Comparison of ENCODE assay signal across 27 mouse cellular contexts in the genomic region with DNA sequence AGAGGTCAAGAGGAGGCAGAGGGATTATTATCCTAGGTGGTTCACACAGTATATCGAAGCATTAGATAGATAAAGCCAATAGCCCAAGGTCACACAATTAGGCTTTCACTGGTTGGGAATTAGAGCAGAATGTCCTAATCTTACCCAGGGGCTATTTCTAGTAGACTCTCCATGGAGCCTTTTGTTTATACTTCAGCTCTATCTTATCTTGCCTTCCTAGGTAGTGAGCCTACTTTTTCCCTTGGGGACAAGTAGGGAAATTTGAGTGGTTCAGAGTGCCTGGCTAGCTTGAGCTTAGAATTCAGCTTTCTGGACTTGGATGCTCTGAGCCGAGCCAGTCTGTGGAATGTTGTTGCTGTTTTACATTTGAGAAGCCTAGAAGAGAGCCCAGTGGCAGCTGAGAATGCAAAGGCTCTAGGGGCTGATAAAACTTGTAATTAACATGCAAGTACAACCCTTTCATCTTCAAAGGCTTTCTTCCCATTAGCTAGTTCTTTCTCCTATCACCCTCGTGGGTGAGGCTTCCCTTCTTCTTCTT. TPM values are rescaled to one million over a fixed set of nuclear protein-coding genes. Genes with fewer than 3 reads are reported as not detected.
DNase-seq lines count a peak whose midpoint lies in the region; ATAC-seq and TF ChIP-seq lines count a peak whose summit lies in the region.
"Had no signal": no experiment of that assay in that cellular context is flagged by ENCODE, and none has a peak within 500 bp of the region (broad histone marks: within the 10 kb centered on the region; RNA-seq: fewer than 3 reads in every experiment).

No protein-coding gene starts in this region.

- TF ChIP-seq RAD21 in CH12.LX (IDR thresholded peaks at IDR 0.05; ENCODE audit: low read depth, low read length) = no peak

- no peak for TF ChIP-seq EP300 in CH12.LX (IDR thresholded peaks at IDR 0.05; ENCODE audit: low read length)

- no peaks in the 10 kb centered on the region for H3K9me3 ChIP-seq in heart, embryonic 13.5 days
- no peaks in the 10 kb centered on the region for H3K9me3 ChIP-seq in CH12.LX (replicated peaks; ENCODE audit: low read length)
- H3K9me3 ChIP-seq: kidney, embryonic 15.5 days; limb, embryonic 13.5 days; neural tube, embryonic 15.5 days had no signal

- no peak overlapping the region for H3K4me3 ChIP-seq in heart, embryonic 13.5 days
- no peak overlapping the region for H3K4me3 ChIP-seq in CH12.LX (replicated peaks in 1 of 3; ENCODE audit: low read depth in 2 of 3, low read length in 2 of 3, poor library complexity in 1 of 3)
- H3K4me3 ChIP-seq in kidney, adult 2 months (ENCODE audit: insufficient read depth, low read depth, low read length) = no peak overlapping the region
- H3K4me3 ChIP-seq: kidney, embryonic 15.5 days; layer of hippocampus, adult 2 months; limb, embryonic 13.5 days; neural tube, embryonic 15.5 days had no signal

- TF ChIP-seq POLR2A in CH12.LX (IDR thresholded peaks at IDR 0.05; ENCODE audit: low read depth, low read length) = no peak
- TF ChIP-seq POLR2A in kidney, adult 2 months (IDR thresholded peaks at IDR 0.05; ENCODE audit: low read depth, low read length) = no peak

- H3K36me3 ChIP-seq in heart, embryonic 13.5 days = no peaks in the 10 kb centered on the region
- peaks cover 48 to 96% of the 10 kb centered on the region in 2 experiments for H3K36me3 ChIP-seq in CH12.LX (replicated peaks in 1 of 2; ENCODE audit: control insufficient read depth in 1 of 2, insufficient read depth in 1 of 2, low read length in 1 of 2)
- H3K36me3 ChIP-seq in kidney, adult 2 months (ENCODE audit: control insufficient read depth, insufficient read depth, low read length) = no peaks in the 10 kb centered on the region
- H3K36me3 ChIP-seq: kidney, embryonic 15.5 days; limb, embryonic 13.5 days; neural tube, embryonic 15.5 days had no signal

- H3K9ac ChIP-seq in heart, embryonic 13.5 days = no peak overlapping the region
- no peak overlapping the region for H3K9ac ChIP-seq in CH12.LX (ENCODE audit: insufficient read depth, low read depth)
- H3K9ac ChIP-seq: hindbrain, embryonic 14.5 days; kidney, embryonic 15.5 days; limb, embryonic 13.5 days; liver, postnatal 0 days; neural tube, embryonic 15.5 days had no signal

- 6% methylated on average over 3 of the region's 3 CpGs for WGBS in heart, embryonic 13.5 days
- WGBS in kidney, adult 2 months = 42% methylated on average over 3 of the region's 3 CpGs

- TF ChIP-seq CTCF in CH12.LX (conservative IDR thresholded peaks at IDR 0.05 in 1 of 2, IDR thresholded peaks at IDR 0.05 in 1 of 2; ENCODE audit: low read depth in 2 of 2, low read length in 2 of 2) = no peak
- no peak for TF ChIP-seq CTCF in kidney, adult 2 months (conservative IDR thresholded peaks at IDR 0.05; ENCODE audit: insufficient read depth, insufficient read length, low read depth, low read length)

- intact Hi-C loops in heart, postnatal 14 days (cut with DNase I) = no loop called here

- dilution Hi-C loops in CH12.LX (cut with MboI; ENCODE audit: extremely low pct_ligation_motif_present, extremely low pct_unique_long_range_greater_than_20kb, low sequenced_read_pairs) = no loop called here

- in situ Hi-C loops in CH12.LX (cut with MboI; ENCODE audit: low pct_ligation_motif_present, low pct_unique_long_range_greater_than_20kb, low sequenced_read_pairs) = no loop called here

- no peak for ATAC-seq in heart, embryonic 13.5 days (ENCODE audit: extremely low read depth, insufficient number of reproducible peaks, low FRiP score, low TSS enrichment)
- ATAC-seq: forebrain, embryonic 14.5 days; intestine, postnatal 0 days; liver, postnatal 0 days; lung, postnatal 0 days had no signal

- peak; percentile 70 for DNase-seq in heart, adult 11 months
- DNase-seq in heart, postnatal 4 days = no peak
- no peak for DNase-seq in heart, postnatal 14 days
- DNase-seq in CH12.LX (ENCODE audit: extremely low read depth) (no peak), ZHBTc4 (ENCODE audit: low read depth, low spot score) (peak; percentile 84)
- no peak for DNase-seq in kidney, adult 2 months
- DNase-seq: adrenal gland, adult 8-10 months; cerebellum, adult 2 months; cerebellum, postnatal 14 days; gastrocnemius, postnatal 25 days; kidney, postnatal 25 days; liver, postnatal 0 days; midbrain, embryonic 14.5 days; retina, postnatal 1 day; right cerebral cortex, postnatal 14 days; thymus, postnatal 4 days had no signal

- peaks cover 98% of the 10 kb centered on the region for H3K79me2 ChIP-seq in CH12.LX (replicated peaks; ENCODE audit: control insufficient read depth, extremely low read depth, insufficient read depth, poor library complexity, severe bottlenecking)

- H3K27ac ChIP-seq in heart, embryonic 13.5 days (replicated peaks) = peak overlapping the region; percentile 63
- H3K27ac ChIP-seq in CH12.LX (ENCODE audit: insufficient read depth, low read depth) = no peak overlapping the region; the same call in 1 of the 2 replicates
- no peak overlapping the region for H3K27ac ChIP-seq in kidney, adult 2 months (ENCODE audit: insufficient read depth, low read depth, low read length)
- H3K27ac ChIP-seq: hindbrain, embryonic 14.5 days; kidney, embryonic 15.5 days; layer of hippocampus, adult 2 months; limb, embryonic 13.5 days; macrophage; neural tube, embryonic 15.5 days had no signal

- peaks cover 76% of the 10 kb centered on the region for H3K4me1 ChIP-seq in heart, embryonic 13.5 days
- peaks cover 29 to 99% of the 10 kb centered on the region in 2 experiments for H3K4me1 ChIP-seq in CH12.LX (ENCODE audit: control insufficient read depth in 1 of 2, insufficient read depth in 2 of 2)
- H3K4me1 ChIP-seq in kidney, adult 2 months (ENCODE audit: control insufficient read depth, insufficient read depth, low read length) = no peaks in the 10 kb centered on the region
- H3K4me1 ChIP-seq: kidney, embryonic 15.5 days; limb, embryonic 13.5 days; neural tube, embryonic 15.5 days had no signal

- H3K4me2 ChIP-seq in heart, embryonic 13.5 days = peak overlapping the region; percentile 20
- peak overlapping the region; percentile 23; the same call in 1 of the 2 replicates for H3K4me2 ChIP-seq in CH12.LX (ENCODE audit: insufficient read depth, low read depth, poor library complexity, severe bottlenecking)
- H3K4me2 ChIP-seq: hindbrain, embryonic 14.5 days; kidney, embryonic 15.5 days; limb, embryonic 13.5 days; liver, embryonic 11.5 days; neural tube, embryonic 15.5 days had no signal

- H3K27me3 ChIP-seq in heart, embryonic 13.5 days (replicated peaks) = no peaks in the 10 kb centered on the region
- no peaks in the 10 kb centered on the region for H3K27me3 ChIP-seq in CH12.LX (replicated peaks)
- H3K27me3 ChIP-seq in kidney, adult 2 months (replicated peaks; ENCODE audit: control insufficient read depth, insufficient read depth, low read length) = no peaks in the 10 kb centered on the region
- H3K27me3 ChIP-seq: kidney, embryonic 15.5 days; limb, embryonic 13.5 days; neural tube, embryonic 15.5 days had no signal

TF ChIP-seq in CH12.LX, 34 proteins besides CTCF, POLR2A, EP300 and RAD21:
- TF ChIP-seq POLR2AphosphoS2 (IDR thresholded peaks at IDR 0.05; ENCODE audit: low read depth, low read length) (peak; percentile 54; the same call in 1 of the 2 replicates), KAT2A (IDR thresholded peaks at IDR 0.05; ENCODE audit: insufficient replicate concordance, low read length) (no peak)

RNA-seq across cellular contexts. Expression of a gene that starts 12.7 kb away (rescaled TPM):
- 10 to 100 TPM; 26.7 to 28.2 TPM for total RNA-seq in heart, postnatal 4 days (2021)
- 19.7 and 23.2 TPM in 2 replicates for polyA plus RNA-seq in heart, embryonic 13.5 days (2015; fragmentation: Nextera tagmentation; extraction: Ambion mirVana)
- total RNA-seq in heart, postnatal 14 days (2021) = 10 to 100 TPM; 13.5 to 15.0 TPM
- total RNA-seq in CH12.LX (2012; rRNA removed) = 122 and 153 TPM in 2 replicates
- total RNA-seq in CH12.LX (2014; rRNA removed) = 93.3 and 112 TPM in 2 replicates
- 95.3 and 102 TPM in 2 replicates for polyA plus RNA-seq in CH12.LX (2012; ENCODE audit: insufficient read length, low read depth)
- 1.8 and 3.3 TPM in 2 replicates for polyA plus RNA-seq in kidney, adult 2 months (2012; rRNA removed)

Comparison
In these comparisons a context has a peak if more than half of its experiments do, and no peak if none do; other contexts are left out.
1. DNase-seq: peak in heart, adult 11 months (single experiment) and ZHBTc4 (single experiment); none in heart, postnatal 4 days (single experiment), heart, postnatal 14 days (0 of 2), CH12.LX (single experiment) and kidney, adult 2 months (single experiment).